Mouse (Mus musculus): Measurements from ENCODE around the gene Mlf1. TPM values are rescaled to one million over a fixed set of nuclear protein-coding genes. Genes with fewer than 3 reads are reported as not detected.

The Mlf1 gene
- total RNA-seq (2021), result 100 to 1,000 TPM; 409 to 506 TPM
- long read RNA-seq, experiment 1, transcript Mlf1-202 (7 exons, 1,114 nt), result minor isoform, 82 of 629 reads
- long read RNA-seq, experiment 1, transcript Mlf1-201 (8 exons, 1,113 nt), result major isoform, 496 of 629 reads
- long read RNA-seq, experiment 1, partial matches to known transcripts, result 26 of 629 reads
- long read RNA-seq, experiment 1, other reads (novel, unspliced or antisense), result 25 of 629 reads
- long read RNA-seq, experiment 2, transcript Mlf1-201 (8 exons, 1,113 nt), result major isoform, 713 of 893 reads
- long read RNA-seq, experiment 2, transcript Mlf1-202 (7 exons, 1,114 nt), result minor isoform, 113 of 893 reads
- long read RNA-seq, experiment 2, partial matches to known transcripts, result 28 of 893 reads
- long read RNA-seq, experiment 2, other reads (novel, unspliced or antisense), result 39 of 893 reads

- intact Hi-C loops (cut with DNase I), result no loop called here
- DNase-seq, result peak; percentile 82
Observed at GRCm38 (mm10) chr3:67373872-67374271, at the start of gene Mlf1. Gene Mlf1 (plus strand): TSS chr3:67374097.

DNA sequence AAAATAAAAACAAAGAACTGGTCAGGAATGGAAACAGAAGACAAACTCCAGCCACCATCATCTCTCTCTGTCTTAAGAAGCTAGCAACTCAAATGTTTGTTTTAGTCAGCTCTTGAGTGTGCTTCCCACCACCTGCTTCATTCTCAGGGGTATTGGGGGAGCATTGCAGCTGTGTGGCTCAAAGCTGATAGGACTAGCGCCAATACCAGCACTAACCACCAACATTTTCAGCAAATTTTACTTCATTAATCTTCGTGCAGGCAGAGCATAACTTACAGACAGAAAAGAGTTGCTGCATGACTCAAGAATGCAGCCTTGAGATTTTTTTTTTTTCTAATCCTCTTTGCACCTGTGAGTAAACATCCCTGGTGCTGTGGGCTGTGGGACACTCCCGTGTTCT is 34.3 kb upstream of the Mlf1 start:
- intact Hi-C loops (cut with DNase I), result no loop called here

GRCm38 (mm10) chr3:67340921-67341320 is 33.0 kb upstream of the Mlf1 start:
- no peak for DNase-seq
- intact Hi-C loops (cut with DNase I), result loop anchor here (5.0 kb wide), 2 partner anchors 929 to 1009 kb away; no protein-coding TSS in a partner anchor

More for the DNA sequence above, 34.3 kb upstream of the Mlf1 start:
- DNase-seq, result no peak

DNA sequence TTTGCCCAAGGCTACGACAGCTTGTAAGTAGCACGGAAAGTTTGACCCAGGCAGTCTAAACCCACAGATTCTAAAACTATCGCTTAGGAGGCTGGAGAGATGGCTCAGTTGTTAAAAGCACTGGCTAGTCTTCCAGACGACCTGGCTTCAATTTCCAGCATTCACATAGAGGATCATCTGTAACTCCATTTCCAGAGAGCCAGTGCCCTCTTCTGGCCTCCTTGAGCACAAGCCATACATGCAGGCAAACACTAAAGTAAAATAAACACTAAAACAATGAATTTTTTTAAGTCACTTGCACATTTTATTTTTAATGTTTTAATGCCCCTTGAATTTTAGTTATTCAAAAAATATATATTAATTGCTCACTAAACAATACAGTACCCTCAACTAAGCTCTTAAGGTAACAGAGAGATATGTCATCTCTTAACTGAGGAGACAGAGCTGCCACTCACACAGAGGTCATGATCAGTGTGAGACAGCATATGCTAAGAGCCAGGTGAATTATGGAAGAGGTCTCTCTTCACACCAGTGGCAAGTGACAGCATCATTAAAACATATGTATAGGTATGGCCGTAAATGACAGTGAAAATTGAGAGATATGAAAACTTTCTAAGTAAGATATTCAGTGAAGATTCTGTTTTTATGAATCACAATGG is 30.8 kb upstream of the Mlf1 start:
- no peak for DNase-seq

DNA sequence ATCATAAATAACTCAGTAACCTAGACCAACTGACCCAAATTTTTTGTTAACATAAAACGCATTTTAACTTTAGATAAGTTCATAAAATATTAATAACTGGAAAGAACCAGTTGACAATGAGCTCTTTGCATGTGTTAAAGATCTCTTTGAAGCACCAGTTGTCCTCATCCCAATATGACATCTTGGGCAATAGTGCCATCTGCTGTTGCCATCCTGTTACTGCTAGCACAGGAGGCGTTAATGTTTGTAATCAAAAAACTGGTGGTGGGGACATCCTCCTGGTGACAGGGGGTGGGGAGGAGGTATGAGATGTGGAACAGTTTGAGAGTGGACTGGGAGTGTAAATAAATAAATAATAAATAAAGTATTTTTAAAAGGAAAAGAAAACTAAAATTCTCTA is 29.3 kb upstream of the Mlf1 start:
- intact Hi-C loops (cut with DNase I), result loop anchor here (5.0 kb wide), 2 partner anchors 932 to 1012 kb away; no protein-coding TSS in a partner anchor
- DNase-seq, result peak in 1 of 2 experiments; percentile 11

More for the DNA sequence above, 30.8 kb upstream of the Mlf1 start:
- intact Hi-C loops (cut with DNase I), result loop anchor here (5.0 kb wide), 2 partner anchors 931 to 1011 kb away; no protein-coding TSS in a partner anchor

GRCm38 (mm10) chr3:67346674-67347073 is 27.2 kb upstream of the Mlf1 start:
- intact Hi-C loops (cut with DNase I), result loop anchor here (5.0 kb wide), 1 partner anchor 41 kb away; no protein-coding TSS in a partner anchor
- no peak for DNase-seq

DNA sequence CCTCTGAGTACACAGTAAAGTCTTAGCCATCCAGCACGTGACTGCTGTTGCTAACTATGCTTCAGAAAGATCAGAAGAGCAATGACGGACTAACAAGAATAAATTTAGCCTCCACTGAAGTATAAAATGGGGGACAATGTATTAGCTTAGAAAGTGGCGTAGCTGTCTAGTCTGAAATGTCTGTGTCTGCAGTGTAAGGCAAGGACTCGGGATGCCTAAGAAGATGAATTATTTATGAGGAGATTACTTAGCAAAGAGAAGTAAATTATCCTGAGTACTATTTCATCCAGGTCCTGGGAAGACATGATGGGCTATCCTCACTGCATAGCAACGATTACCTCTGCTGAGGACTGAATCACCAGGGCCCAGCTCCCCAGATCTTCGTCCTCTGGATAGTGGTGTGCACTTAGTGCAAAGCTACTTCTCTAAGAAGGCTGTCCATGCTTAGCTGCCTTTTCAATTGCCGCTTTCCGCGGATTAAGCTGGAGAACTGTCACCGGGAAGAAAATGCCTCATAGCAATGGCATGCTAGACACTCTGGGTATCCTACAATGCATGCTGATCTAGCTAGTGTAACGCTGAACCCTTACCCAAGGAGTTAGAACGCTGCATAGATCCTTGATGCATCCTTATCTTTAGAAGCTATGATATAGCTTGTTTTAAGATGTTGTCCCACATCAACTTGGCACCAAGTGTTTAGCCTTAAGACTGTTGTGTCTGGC is 22.3 kb upstream of the Mlf1 start:
- intact Hi-C loops (cut with DNase I), result loop anchor here (5.0 to 10.0 kb wide), 2 partner anchors 76 to 213 kb away; no protein-coding TSS in a partner anchor

GRCm38 (mm10) chr3:67352128-67352762 is 21.7 kb upstream of the Mlf1 start:
- DNase-seq, result no peak
- intact Hi-C loops (cut with DNase I), result loop anchor here (5.0 to 10.0 kb wide), 2 partner anchors 75 to 213 kb away; no protein-coding TSS in a partner anchor

More for the DNA sequence above, 22.3 kb upstream of the Mlf1 start:
- DNase-seq, result no peak

DNA sequence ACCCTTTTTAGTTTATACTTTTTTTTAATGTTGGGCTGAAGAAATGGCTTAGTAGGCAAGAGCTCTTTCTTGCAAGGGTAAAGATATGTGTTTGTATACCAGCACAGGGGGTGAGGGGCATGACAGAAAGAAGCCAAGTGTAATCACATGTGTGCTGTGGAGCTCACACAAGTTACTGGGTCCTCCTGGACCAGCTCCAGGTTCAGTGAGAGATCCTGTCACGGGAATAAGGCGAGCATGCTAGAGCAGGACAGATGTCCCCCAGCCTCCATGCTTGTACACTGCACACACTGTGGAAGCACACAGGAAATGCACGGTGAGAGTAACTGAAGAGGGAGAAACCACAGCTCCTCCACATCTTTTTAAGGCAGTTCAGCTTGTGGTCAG is 21.1 kb upstream of the Mlf1 start:
- DNase-seq, result no peak
- intact Hi-C loops (cut with DNase I), result loop anchor here (5.0 to 10.0 kb wide), 2 partner anchors 75 to 212 kb away; no protein-coding TSS in a partner anchor

- intact Hi-C loops (cut with DNase I), result loop anchor here (10.0 kb wide), 1 partner anchor 206 kb away; no protein-coding TSS in a partner anchor
- DNase-seq, result no peak
Observed at GRCm38 (mm10) chr3:67358376-67358775, 15.5 kb upstream of the Mlf1 start.

DNA sequence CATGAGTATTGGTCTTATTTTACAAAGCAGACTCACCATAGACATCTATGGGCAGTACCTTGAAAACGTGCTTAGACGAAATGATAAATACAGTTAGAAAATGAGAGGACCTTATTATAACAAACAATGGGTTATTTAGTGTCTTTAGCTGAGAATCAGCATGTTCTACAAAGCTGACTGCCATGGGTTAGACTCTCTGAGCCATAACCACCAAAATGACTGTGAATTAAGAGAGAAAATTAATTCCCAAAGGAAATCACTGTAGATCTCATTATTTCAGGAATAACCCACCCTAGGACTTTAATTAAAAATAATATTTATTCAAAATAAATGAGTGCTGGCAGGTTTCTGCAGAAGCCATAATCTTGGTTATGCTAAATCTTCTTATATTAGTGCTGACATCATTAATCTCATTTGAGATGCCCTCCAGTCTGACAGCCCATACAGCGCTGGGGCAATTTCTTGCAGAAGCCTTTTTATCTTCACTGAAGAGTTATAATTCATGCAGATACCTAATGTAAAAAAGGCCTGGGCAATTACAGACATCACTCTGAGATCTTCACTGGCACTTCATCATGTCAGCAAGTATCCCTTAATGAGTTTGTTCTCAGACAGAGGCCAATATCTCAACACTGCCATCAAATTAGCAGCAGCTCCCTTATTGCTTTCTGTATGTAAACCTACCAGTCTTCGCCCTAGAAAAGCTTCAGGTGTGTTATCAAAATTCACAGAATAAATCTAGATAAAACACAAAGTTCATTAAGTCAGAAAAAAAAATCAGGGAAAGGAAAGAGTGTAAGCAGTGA is 7.6 kb upstream of the Mlf1 start:
- intact Hi-C loops (cut with DNase I), result no loop called here
- DNase-seq, result no peak

GRCm38 (mm10) chr3:67367481-67367880 is 6.4 kb upstream of the Mlf1 start:
- peak; percentile 29 to 38 for DNase-seq

GRCm38 (mm10) chr3:67369407-67370079 is 4.4 kb upstream of the Mlf1 start:
- no peak for DNase-seq
- intact Hi-C loops (cut with DNase I), result no loop called here

More at GRCm38 (mm10) chr3:67367481-67367880, 6.4 kb upstream of the Mlf1 start:
- intact Hi-C loops (cut with DNase I), result no loop called here

DNA sequence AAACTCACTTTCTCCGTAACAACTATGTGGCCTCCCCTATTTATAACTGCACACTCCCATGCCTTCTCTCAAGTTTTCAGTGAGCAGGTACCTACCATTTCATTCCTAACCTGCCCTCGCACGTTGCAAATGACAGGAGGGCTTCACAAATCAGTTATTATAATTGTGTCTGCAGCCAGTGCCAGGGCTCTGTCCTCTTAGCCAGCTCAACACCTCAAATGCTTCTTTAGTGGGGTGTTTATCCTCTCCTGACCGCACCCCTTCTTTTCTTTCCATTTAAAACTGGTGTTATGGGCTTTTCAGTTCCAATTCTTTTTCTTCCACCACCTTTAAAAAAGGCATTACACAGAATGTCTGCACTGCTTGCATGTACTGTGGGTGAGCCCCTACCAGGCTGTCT is 1.7 kb upstream of the Mlf1 start:
- intact Hi-C loops (cut with DNase I), result no loop called here
- no peak for DNase-seq

GRCm38 (mm10) chr3:67372781-67373180 is 1.1 kb upstream of the Mlf1 start:
- DNase-seq, result peak; percentile 24 to 51

GRCm38 (mm10) chr3:67374360-67374778 is 472 bp downstream of the Mlf1 start:
- no peak for DNase-seq
- intact Hi-C loops (cut with DNase I), result no loop called here

More at GRCm38 (mm10) chr3:67372781-67373180, 1.1 kb upstream of the Mlf1 start:
- intact Hi-C loops (cut with DNase I), result no loop called here

DNA sequence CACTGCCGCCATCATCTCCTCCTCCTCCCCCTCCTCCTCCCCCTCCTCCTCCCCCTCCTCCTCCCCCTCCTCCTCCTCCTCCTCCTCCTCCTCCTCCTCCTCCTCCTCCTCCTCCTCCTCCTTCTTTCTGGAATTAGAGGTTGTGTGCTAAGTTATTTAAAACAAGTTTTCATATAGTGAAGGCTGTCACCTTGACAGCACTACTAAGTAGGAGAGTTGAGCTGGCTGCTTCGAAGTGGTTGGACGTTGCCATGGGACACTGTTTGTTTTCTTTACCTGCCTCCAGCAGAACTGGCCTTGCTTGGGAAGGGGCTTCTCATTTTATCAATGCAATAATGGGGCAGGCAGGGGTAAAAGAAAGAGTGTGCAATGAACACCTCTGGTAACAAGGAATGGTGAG is 1.2 kb downstream of the Mlf1 start, which contains the start of gene Gm17402:
TSS of gene Gm17402 (minus strand) at position 101 of the 400 bp plus-strand sequence.
- no peak for DNase-seq
- intact Hi-C loops (cut with DNase I), result no loop called here

GRCm38 (mm10) chr3:67378215-67378614 is 4.3 kb downstream of the Mlf1 start:
- intact Hi-C loops (cut with DNase I), result no loop called here
- no peak for DNase-seq
